Mouse (Mus musculus) spleen, postnatal 14 days (tissue): ENCODE results near the gene Lcp2.

Experiments
- DNase-seq, 2 experiments: peaks; one replicate each; pipeline ENCODE4 v3.0.0; 2021 to 2022; ENCODE audit warnings: low spot score in 2 of 2

The Lcp2 gene

GRCm38 (mm10) chr11:34047542-34047937 lies 820 bp downstream of the Lcp2 start:
- DNase-seq, result no peak

- no peak for DNase-seq
Observed at GRCm38 (mm10) chr11:34048375-34049124, 1.8 kb downstream of the Lcp2 start.

GRCm38 (mm10) chr11:34049125-34049379 lies 2.3 kb downstream of the Lcp2 start:
- DNase-seq, result no peak

- no peak for DNase-seq
Observed at GRCm38 (mm10) chr11:34050063-34050462, 3.3 kb downstream of the Lcp2 start.

- DNase-seq, result no peak
Observed at GRCm38 (mm10) chr11:34050643-34051042, 3.9 kb downstream of the Lcp2 start.

GRCm38 (mm10) chr11:34053031-34053818 lies 6.5 kb downstream of the Lcp2 start:
- no peak for DNase-seq

- DNase-seq, result no peak
Observed at GRCm38 (mm10) chr11:34054031-34054727, 7.5 kb downstream of the Lcp2 start.

- no peak for DNase-seq
Observed at GRCm38 (mm10) chr11:34056715-34057114, 10.0 kb downstream of the Lcp2 start.

- DNase-seq, result no peak
Observed at GRCm38 (mm10) chr11:34058332-34058731, 11.6 kb downstream of the Lcp2 start.

- DNase-seq, result no peak
Observed at GRCm38 (mm10) chr11:34058960-34059359, 12.2 kb downstream of the Lcp2 start.

GRCm38 (mm10) chr11:34061740-34062139 lies 15.0 kb downstream of the Lcp2 start:
- no peak for DNase-seq

GRCm38 (mm10) chr11:34063257-34063656 lies 16.5 kb downstream of the Lcp2 start:
- no peak for DNase-seq

GRCm38 (mm10) chr11:34063702-34064485 lies 17.2 kb downstream of the Lcp2 start:
- no peak for DNase-seq

- DNase-seq, result no peak
Observed at GRCm38 (mm10) chr11:34070596-34070995, 23.9 kb downstream of the Lcp2 start.

- no peak for DNase-seq
Observed at GRCm38 (mm10) chr11:34072309-34072708, 25.6 kb downstream of the Lcp2 start.

GRCm38 (mm10) chr11:34073776-34074175 lies 27.1 kb downstream of the Lcp2 start:
- peak in 1 of 2 experiments; percentile 44 for DNase-seq

GRCm38 (mm10) chr11:34077870-34078269 lies 31.1 kb downstream of the Lcp2 start:
- no peak for DNase-seq

- no peak for DNase-seq
Observed at GRCm38 (mm10) chr11:34078581-34078980, 31.9 kb downstream of the Lcp2 start.

GRCm38 (mm10) chr11:34079542-34080464 lies 33.1 kb downstream of the Lcp2 start:
- DNase-seq, result no peak

GRCm38 (mm10) chr11:34083795-34084194 lies 37.1 kb downstream of the Lcp2 start:
- DNase-seq, result no peak

- no peak for DNase-seq
Observed at GRCm38 (mm10) chr11:34084639-34085038, 37.9 kb downstream of the Lcp2 start.
